Mouse (Mus musculus): ENCODE measurements around the gene Mipep.

GRCm38 (mm10) chr14:60790103-60790502 lies 5.7 kb downstream of the Mipep start:
- peak; percentile 38; the same call in 1 of the 2 replicates for TF ChIP-seq CTCF (IDR thresholded peaks at IDR 0.05; ENCODE audit: extremely low read depth, insufficient read depth, insufficient read length, insufficient replicate concordance)
- no peak for TF ChIP-seq POLR2A (IDR thresholded peaks at IDR 0.05; ENCODE audit: low read depth, low read length)
